Mouse (Mus musculus) embryo, embryonic 9.5 days (tissue): ENCODE data around the gene Kiss1r.

Experiments
- DNase-seq: peaks from one replicate; pipeline ENCODE4 v3.0.0-alpha.2; 2017; ENCODE audit errors: extremely low spot score

Kiss1r gene

GRCm38 (mm10) chr10:79970415-79971182 is 53.8 kb downstream of the Kiss1r start, which contains the start of gene Grin3b:
Gene Grin3b (plus strand): TSS chr10:79970715.
- no peak for DNase-seq

GRCm38 (mm10) chr10:79971183-79971497 is 54.4 kb downstream of the Kiss1r start:
- peak; percentile 40 for DNase-seq
